In the genomic region with DNA sequence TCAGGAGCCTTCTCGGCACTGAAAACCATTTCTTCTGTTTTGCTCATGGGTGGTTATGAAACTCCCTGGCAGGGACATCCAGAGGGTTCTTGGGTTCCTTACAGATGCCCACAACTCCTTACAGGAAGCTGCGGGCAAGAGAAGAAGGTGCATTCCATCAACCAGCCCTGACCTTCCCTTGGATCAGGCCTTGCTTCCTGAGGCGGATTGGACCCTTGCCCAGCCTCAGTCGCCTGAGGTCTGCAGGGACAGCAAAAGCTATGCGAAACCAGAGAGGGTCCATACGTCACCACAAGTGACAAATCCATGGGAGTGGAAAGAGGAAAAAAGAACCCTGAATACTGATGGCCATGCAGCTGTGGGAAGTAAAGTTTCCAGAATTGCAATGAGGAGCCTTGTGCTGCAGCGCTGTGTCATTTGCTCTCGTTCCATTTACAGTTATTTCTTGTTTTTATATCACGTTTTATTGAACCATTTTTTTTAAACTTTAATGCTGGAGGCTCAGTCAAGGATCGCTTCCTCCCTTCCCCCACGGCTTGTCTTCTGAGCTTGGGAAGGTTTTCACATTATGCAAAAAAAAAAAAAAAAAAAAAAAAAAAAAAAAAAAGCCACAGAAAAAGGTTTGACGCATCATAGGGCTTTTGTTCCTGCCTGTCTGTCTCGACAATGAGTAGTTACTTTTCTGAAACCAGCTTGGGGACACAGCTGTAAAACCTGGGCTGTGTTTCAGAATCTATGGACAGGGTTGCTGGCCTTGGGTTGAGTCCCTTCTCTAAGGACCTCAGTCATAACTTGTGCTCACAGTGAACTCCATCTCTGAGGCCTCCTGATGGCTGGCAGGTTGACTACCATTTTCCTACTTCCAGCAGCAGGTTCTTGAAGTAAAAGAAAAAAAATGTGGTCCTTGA, we compare ENCODE assay signal across 10 mouse cellular contexts.
DNase-seq lines count a peak whose midpoint lies in the region; ATAC-seq and TF ChIP-seq lines count a peak whose summit lies in the region.
"Had no signal": no experiment of that assay in that cellular context is flagged by ENCODE, and none has a peak within 500 bp of the region (broad histone marks: within the 10 kb centered on the region; RNA-seq: fewer than 3 reads in every experiment).

No protein-coding gene starts in this region.

- H3K9ac ChIP-seq in midbrain, embryonic 11.5 days (ENCODE audit: low read length) = no peak overlapping the region
- no peak overlapping the region for H3K9ac ChIP-seq in midbrain, embryonic 13.5 days (replicated peaks)
- H3K9ac ChIP-seq in hindbrain, embryonic 16.5 days (ENCODE audit: low read depth, low read length) = no peak overlapping the region
- no peak overlapping the region for H3K9ac ChIP-seq in stomach, embryonic 16.5 days (ENCODE audit: low read length)
- H3K9ac ChIP-seq: liver, embryonic 15.5 days had no signal

- no peak overlapping the region for H3K4me3 ChIP-seq in cerebellum, adult 2 months (replicated peaks; ENCODE audit: insufficient read depth, low read depth, low read length)
- no peak overlapping the region for H3K4me3 ChIP-seq in midbrain, embryonic 11.5 days (ENCODE audit: low read depth, low read length)
- H3K4me3 ChIP-seq in midbrain, embryonic 13.5 days (replicated peaks) = no peak overlapping the region
- H3K4me3 ChIP-seq in hindbrain, embryonic 16.5 days (ENCODE audit: low read length) = no peak overlapping the region
- H3K4me3 ChIP-seq in stomach, embryonic 16.5 days (replicated peaks; ENCODE audit: low read length) = no peak overlapping the region
- H3K4me3 ChIP-seq: liver, embryonic 15.5 days had no signal

- peaks cover 2% of the 10 kb centered on the region; the same call in 1 of the 2 replicates for H3K9me3 ChIP-seq in midbrain, embryonic 11.5 days (ENCODE audit: control insufficient read depth, low read length)
- H3K9me3 ChIP-seq in midbrain, embryonic 13.5 days = peaks cover 4% of the 10 kb centered on the region; the same call in 1 of the 2 replicates
- H3K9me3 ChIP-seq in hindbrain, embryonic 16.5 days (ENCODE audit: control insufficient read depth, low read length) = 0 out of 2 replicates have a peak, but pooled peaks cover 2% of the 10 kb centered on the region
- no peaks in the 10 kb centered on the region for H3K9me3 ChIP-seq in stomach, embryonic 16.5 days (replicated peaks; ENCODE audit: control insufficient read depth, low read length)
- H3K9me3 ChIP-seq: liver, embryonic 15.5 days had no signal

- 62% methylated on average over 13 of the region's 13 CpGs for WGBS in cerebellum, adult 2 months
- WGBS in midbrain, embryonic 11.5 days = 76% methylated on average over 13 of the region's 13 CpGs
- WGBS in midbrain, embryonic 13.5 days = 70% methylated on average over 13 of the region's 13 CpGs
- WGBS in hindbrain, embryonic 16.5 days = 42% methylated on average over 13 of the region's 13 CpGs
- WGBS in stomach, embryonic 16.5 days = 63% methylated on average over 13 of the region's 13 CpGs

- H3K27me3 ChIP-seq in cerebellum, adult 2 months (ENCODE audit: control insufficient read depth, insufficient read depth, low read length) = no peaks in the 10 kb centered on the region
- no peaks in the 10 kb centered on the region for H3K27me3 ChIP-seq in midbrain, embryonic 11.5 days (ENCODE audit: control insufficient read depth, insufficient read depth, low read length)
- H3K27me3 ChIP-seq in midbrain, embryonic 13.5 days = no peaks in the 10 kb centered on the region
- H3K27me3 ChIP-seq in hindbrain, embryonic 16.5 days (replicated peaks; ENCODE audit: control insufficient read depth, insufficient read depth, low read length) = no peaks in the 10 kb centered on the region
- H3K27me3 ChIP-seq in stomach, embryonic 16.5 days (ENCODE audit: control insufficient read depth, insufficient read depth, low read length) = no peaks in the 10 kb centered on the region
- H3K27me3 ChIP-seq: liver, embryonic 15.5 days had no signal

- H3K27ac ChIP-seq in cerebellum, adult 2 months (ENCODE audit: insufficient read depth, low read length) = no peak overlapping the region
- H3K27ac ChIP-seq in midbrain, embryonic 11.5 days (ENCODE audit: low read depth, low read length) = no peak overlapping the region
- no peak overlapping the region for H3K27ac ChIP-seq in midbrain, embryonic 13.5 days
- no peak overlapping the region for H3K27ac ChIP-seq in hindbrain, embryonic 16.5 days (ENCODE audit: low read depth, low read length)
- H3K27ac ChIP-seq in stomach, embryonic 16.5 days (ENCODE audit: low read length) = 0 out of 2 replicates have a peak overlapping the region, but pooled peaks have one; percentile 23
- H3K27ac ChIP-seq: liver, embryonic 15.5 days had no signal

- no peak for TF ChIP-seq CTCF in cerebellum, adult 2 months (IDR thresholded peaks at IDR 0.05; ENCODE audit: borderline replicate concordance, insufficient read depth, low read depth, low read length)

- DNase-seq in cerebellum, adult 2 months = peak; percentile 15 to 31
- no peak for DNase-seq in cerebellum, adult 8-10 months
- DNase-seq in midbrain, embryonic 11.5 days (ENCODE audit: low spot score, missing footprints) = peak; percentile 82
- no peak for DNase-seq in right cerebral cortex, postnatal 14 days
- no peak for DNase-seq in thymus, postnatal 36 days

- ATAC-seq in midbrain, embryonic 11.5 days (ENCODE audit: low FRiP score) = no peak
- no peak for ATAC-seq in midbrain, embryonic 13.5 days
- ATAC-seq in hindbrain, embryonic 16.5 days = peak; percentile 30; the same call in 1 of the 2 replicates
- ATAC-seq in stomach, embryonic 16.5 days (ENCODE audit: insufficient read depth, low FRiP score) = peak; percentile 58; the same call in 1 of the 2 replicates
- ATAC-seq: forebrain, embryonic 16.5 days had no signal

- peaks cover 8% of the 10 kb centered on the region for H3K4me1 ChIP-seq in cerebellum, adult 2 months (ENCODE audit: control insufficient read depth, insufficient read depth, low read length)
- peaks cover 2% of the 10 kb centered on the region; the same call in 1 of the 2 replicates for H3K4me1 ChIP-seq in midbrain, embryonic 11.5 days (ENCODE audit: control insufficient read depth, insufficient read depth, low read length)
- peaks cover 9% of the 10 kb centered on the region for H3K4me1 ChIP-seq in midbrain, embryonic 13.5 days (replicated peaks)
- H3K4me1 ChIP-seq in hindbrain, embryonic 16.5 days (ENCODE audit: control insufficient read depth, insufficient read depth, low read depth, low read length) = peaks cover 10% of the 10 kb centered on the region
- H3K4me1 ChIP-seq in stomach, embryonic 16.5 days (ENCODE audit: control insufficient read depth, insufficient read depth, low read length) = peaks cover 9% of the 10 kb centered on the region
- H3K4me1 ChIP-seq: liver, embryonic 15.5 days had no signal

- no peaks in the 10 kb centered on the region for H3K36me3 ChIP-seq in midbrain, embryonic 11.5 days (ENCODE audit: control insufficient read depth, insufficient read depth, low read length)
- H3K36me3 ChIP-seq in midbrain, embryonic 13.5 days = peaks cover under 1% of the 10 kb centered on the region; the same call in 1 of the 2 replicates
- H3K36me3 ChIP-seq in hindbrain, embryonic 16.5 days (ENCODE audit: control insufficient read depth, insufficient read depth, low read length) = no peaks in the 10 kb centered on the region
- H3K36me3 ChIP-seq in stomach, embryonic 16.5 days (ENCODE audit: control insufficient read depth, insufficient read depth, low read length) = no peaks in the 10 kb centered on the region
- H3K36me3 ChIP-seq: liver, embryonic 15.5 days had no signal

- TF ChIP-seq POLR2A in cerebellum, adult 2 months (IDR thresholded peaks at IDR 0.05; ENCODE audit: borderline replicate concordance, insufficient read depth, low read length) = no peak

- no peak overlapping the region for H3K4me2 ChIP-seq in midbrain, embryonic 11.5 days
- H3K4me2 ChIP-seq in midbrain, embryonic 13.5 days (replicated peaks) = no peak overlapping the region
- H3K4me2 ChIP-seq in hindbrain, embryonic 16.5 days (ENCODE audit: low read length) = no peak overlapping the region
- H3K4me2 ChIP-seq in stomach, embryonic 16.5 days (ENCODE audit: low read depth, low read length) = no peak overlapping the region
- H3K4me2 ChIP-seq: liver, embryonic 15.5 days had no signal

Comparison
In these comparisons a context has a peak if more than half of its experiments do, and no peak if none do; other contexts are left out.
1. DNase-seq: peak in cerebellum, adult 2 months (2 of 2) and midbrain, embryonic 11.5 days (single experiment); none in cerebellum, adult 8-10 months (single experiment), right cerebral cortex, postnatal 14 days (single experiment) and thymus, postnatal 36 days (0 of 2).
2. ATAC-seq: peak in hindbrain, embryonic 16.5 days (single experiment) and stomach, embryonic 16.5 days (single experiment); none in midbrain, embryonic 11.5 days (single experiment) and midbrain, embryonic 13.5 days (single experiment).